Mouse (Mus musculus): Measurements from ENCODE around the gene Cntf.
"Not testable (repeated sequence)": the region's sequence is repeated elsewhere in the genome, so short reads cannot be mapped to it uniquely, and the experiment has no call there.

Cntf gene

DNA sequence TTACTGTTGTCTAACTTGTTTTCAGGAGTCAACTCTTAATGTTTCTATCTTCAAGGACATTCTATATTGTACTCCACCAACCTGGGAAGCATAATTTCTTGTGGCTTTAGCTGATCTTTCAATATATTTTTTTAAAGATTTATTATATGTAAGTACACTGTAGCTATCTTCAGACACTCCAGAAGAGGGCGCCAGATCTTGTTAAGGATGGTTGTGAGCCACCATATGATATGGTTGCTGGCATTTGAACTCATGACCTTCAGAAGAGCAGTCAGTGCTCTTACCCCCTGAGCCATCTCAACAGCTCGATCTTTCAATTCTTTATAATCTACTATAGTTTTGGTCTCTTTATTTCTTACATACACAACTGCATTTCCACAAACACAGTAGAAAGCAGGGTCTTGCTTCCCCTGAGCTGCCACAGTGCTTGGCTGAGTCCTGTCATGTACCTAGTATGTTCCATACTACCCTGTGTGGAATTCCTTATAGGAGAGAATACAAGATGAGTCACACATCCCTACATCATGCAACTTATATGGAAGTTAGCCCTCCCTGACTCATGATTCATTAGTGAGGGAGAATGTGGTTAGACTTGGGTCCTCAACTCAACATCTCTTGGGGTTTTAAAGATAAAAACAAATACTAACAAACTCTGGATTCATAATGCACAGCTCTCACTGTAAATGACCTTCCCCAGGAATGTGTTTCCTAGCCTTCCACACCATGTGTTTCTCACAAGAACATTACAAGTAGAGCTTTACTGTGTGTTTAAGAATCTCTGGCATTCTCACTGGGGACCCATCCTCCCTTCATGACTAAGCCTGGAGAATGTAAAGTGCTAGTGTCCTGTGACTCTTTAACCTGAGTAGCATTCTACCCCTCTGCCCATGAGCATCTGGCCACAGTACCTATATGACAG, 3.0 kb downstream of the Cntf start:
- peak; percentile 3 to 17 for DNase-seq (ENCODE audit: low spot score in 2 of 2)

DNA sequence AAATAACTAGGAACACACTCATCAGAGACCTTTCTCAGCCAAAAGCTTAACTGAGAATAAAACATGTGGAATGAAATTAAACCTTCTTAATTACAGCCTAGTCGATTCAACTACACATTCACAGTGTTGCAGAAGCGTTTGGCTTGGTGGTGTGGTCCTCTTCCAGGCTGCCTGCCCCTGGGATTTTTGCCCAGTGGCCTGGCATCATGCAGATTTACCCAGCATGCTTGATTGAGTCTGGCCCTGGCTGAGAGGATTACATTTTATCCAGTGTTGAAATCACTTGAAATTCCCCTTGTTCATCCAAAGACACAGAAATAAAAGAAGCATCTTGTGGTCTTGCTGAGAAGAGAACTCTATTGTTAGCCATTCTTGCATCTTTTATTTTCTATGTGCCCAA, 5.8 kb downstream of the Cntf start:
- no peak for DNase-seq (ENCODE audit: low spot score in 2 of 2)

DNA sequence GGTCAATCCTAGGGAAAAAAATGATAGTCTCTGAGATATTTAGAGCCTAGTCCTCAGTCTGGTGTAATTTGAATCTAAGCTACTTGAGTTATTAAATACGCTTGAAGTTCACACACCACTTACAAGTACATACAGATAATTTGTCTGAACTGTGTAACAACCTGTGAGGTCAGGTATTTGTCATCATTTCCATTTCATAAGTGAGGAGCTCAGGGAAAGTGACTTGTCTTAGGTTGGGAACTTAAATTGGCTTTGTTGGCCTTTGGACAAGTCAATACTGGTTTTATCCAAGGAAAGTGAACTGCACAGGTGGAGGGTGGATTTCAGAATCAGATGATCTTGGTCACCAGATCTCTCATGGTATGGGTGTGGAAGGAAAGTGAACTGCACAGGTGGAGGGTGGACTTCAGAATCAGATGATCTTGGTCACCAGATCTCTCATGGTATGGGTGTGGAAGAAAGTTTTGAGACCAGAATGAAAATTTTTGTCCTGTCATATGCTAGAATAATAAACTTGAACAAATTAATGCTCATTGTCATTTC, 6.4 kb downstream of the Cntf start:
- DNase-seq (ENCODE audit: low spot score in 2 of 2) = no peak

DNA sequence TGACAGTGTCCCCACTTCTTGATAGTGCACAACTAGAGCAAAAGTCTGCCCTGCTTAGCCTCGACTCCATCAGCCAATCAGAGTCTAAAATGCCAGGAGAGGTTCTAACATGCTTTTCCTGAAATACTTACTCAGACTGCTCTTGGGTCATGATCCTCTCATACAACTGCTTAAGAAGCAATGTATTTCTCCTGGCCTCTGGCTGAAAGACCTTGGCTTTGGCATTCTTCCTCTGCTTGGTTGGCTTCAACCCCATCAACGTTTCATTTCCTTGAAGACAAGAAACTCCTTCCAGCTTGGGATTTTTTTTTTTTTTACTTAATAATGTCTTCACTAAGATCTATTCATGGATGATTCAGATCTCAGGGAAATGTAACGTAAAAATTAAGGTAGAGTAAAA, 9.1 kb downstream of the Cntf start:
- no peak for DNase-seq (ENCODE audit: low spot score in 2 of 2)

DNA sequence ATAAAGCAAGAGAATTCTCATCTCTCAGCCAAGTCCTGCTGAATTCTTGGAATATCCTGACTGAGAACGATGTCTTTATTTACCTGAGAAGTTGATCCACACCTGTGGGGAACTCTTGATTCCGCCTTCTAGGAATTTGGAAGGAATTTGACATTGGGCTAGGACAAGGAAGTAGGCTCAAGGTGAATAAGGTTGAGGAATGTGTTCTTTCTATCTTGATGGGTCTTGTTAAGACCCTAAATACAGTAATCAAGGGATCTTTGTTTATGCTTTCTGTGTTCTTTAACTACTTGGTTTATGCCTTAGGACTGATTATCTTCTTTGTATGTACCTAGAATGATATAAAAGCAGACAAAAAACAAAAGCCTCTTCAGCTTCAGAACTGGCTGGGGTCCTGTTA, 33.5 kb downstream of the Cntf start:
- DNase-seq (ENCODE audit: low spot score in 2 of 2) = no peak

DNA sequence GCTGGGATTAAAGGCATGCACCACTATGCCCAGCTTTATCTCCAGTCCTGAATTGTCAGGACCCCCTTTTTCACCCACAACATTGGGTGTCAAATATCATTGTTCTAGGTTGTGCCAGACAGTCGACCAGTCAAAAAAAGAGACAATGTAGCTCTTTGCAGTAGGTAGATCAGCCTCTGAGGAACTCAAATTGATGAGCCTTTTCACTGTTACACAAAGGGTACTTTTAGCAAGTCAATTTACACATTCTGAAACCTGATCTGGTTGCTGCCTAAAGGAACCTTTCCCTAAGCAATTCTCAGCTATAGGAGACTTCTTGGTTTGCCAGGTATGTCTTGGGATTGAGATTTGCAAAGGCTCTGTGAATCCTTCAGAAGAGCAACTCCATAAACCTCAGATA, 34.4 kb downstream of the Cntf start:
- DNase-seq (ENCODE audit: low spot score in 2 of 2) = no peak

DNA sequence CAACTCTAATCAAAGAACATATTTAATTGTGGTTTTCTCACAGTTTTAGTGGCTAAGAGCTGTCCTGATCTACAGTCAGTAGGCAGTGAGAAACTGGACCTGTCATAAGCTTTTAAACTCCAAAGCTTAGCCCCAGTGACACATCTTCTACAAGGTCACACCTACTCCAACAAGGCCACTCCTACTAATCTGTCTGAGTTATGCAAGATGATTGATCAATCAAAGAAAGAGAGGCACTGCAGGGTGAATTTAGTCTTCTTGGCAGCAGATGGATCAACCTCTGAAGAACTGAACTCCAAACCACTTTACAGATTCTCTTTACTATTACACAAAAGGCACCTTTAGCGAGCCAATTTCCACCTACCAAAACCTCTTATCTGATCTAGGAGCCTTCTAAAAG, 39.6 kb downstream of the Cntf start:
- DNase-seq (ENCODE audit: low spot score in 2 of 2) = no peak

DNA sequence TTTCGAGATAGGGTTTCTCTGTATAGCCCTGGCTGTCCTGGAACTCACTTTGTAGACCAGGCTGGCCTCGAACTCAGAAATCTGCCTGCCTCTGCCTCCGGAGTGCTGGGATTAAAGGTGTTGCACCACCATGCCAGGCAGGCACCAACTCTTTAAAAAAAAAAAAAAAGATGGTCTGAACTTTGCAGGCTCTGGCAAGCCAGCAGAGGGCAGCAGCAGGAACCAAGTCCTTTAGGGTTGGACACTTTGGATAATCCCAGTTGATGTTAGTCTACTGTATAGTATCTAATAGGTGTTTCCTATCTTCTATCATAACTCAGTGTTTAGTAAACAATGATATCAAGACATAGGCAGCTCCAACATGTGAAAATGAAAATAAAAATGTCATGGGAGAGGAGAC, 43.1 kb downstream of the Cntf start:
- peak in 1 of 2 experiments; percentile 4 for DNase-seq (ENCODE audit: low spot score in 2 of 2)

DNA sequence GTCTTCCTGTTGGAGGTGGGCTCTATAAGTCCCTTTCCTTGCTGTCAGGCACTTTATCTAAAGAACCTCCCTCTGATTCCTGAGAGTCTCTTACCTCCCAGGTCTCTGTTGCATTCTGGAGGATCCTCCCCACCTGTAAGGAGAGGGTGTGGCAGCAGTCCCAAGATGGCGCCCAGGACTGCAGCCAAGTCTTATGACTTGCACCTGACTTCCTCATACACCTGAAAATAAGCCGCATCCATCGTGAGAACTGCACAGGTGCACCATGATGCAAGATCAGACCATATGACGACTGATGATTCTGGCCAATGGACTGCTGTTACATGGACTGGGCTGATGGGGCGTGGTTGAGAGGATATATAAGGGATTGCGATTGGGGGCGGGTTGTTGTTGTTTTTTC, 43.8 kb downstream of the Cntf start:
- not testable (repeated sequence) for DNase-seq (ENCODE audit: low spot score in 2 of 2)

DNA sequence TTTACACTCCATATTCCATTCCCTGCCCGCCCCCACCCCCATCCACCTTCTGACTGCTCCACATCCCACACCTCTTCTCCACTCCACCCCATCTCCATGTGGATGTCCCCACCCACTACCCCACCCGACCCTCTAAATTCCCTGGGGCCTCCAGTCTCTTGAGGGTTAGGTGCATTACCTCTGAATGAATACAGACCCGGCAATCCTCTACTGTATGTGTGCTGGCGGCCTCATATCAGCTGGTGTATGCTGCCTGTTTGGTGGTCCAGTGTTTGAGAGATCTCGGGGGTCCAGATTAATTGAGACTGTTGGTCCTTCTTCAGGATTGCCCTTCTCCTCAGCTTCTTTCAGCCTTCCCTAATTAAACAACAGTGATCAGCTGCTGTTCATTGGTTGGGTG, 44.5 kb downstream of the Cntf start:
- DNase-seq (ENCODE audit: low spot score in 2 of 2) = not testable (repeated sequence)

DNA sequence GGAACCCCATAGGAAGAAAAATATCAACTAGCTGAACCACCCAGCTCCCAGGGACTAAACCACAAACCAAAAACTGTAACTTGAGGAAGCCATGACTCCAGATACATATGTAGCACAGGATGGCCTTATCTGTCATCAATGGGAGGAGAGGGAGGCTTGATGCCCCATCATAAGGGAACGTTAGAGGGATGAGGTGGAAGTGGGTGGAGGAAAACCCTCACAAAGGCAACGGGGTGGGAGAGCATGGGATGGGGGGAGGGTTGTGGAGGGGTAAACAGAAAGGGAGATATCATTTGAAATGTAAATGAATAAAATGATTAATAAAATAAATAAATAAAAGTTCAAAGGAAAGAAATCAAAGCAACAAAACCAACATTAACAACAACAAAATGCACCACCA, 45.0 kb downstream of the Cntf start:
- DNase-seq (ENCODE audit: low spot score in 2 of 2) = no peak

DNA sequence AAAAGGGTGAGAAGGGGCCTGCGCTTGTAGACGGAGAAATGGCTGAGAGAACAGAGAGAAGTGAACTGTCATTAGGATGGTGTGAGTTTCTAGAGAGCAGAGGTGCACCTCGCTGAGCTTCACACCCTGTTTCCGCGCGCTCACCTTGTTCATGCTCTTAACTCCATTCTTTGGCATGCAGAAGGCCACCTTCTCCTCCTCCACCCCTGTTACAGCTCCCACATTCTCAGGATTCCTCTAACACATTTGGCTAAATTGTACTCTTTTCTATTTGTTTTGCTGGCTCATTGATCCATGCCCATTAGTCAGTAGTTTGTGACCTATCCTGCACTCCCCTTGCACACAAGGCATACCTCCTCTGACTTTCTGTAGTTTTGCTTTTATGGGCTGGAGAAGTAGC, 46.2 kb downstream of the Cntf start:
- no peak for DNase-seq (ENCODE audit: low spot score in 2 of 2)

Measured in spleen, postnatal 36 days (tissue).